Mouse (Mus musculus): ENCODE measurements at regions not wholly inside any gene's neighbourhood (a gene's known extent, or its start where the extent isn't known, plus 50 kb on each side); places are given as distances from the start of the nearest gene placed in this dataset.

DNA sequence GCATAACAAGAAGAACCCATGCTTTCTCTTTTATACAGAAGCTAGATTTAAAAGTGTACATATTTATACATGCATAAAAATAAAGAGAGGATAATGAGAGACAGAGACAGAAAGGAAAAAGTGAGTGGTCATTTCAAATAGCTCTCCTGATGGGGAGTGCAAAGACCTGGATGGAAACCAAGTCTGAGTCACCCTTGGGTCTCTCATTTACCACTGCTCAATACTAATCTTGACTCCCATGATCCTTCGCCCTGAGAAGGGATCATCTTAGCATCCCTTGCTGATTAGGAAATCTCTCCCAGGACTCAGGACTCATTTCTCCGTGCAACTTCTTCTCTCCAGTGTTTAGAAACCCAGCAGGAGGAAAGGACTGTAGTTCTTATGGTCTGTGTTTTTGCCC, 386.9 kb upstream of the Dynlrb2 start:
- Histone ChIP-seq H3K27ac (ENCODE audit: low read depth, low read length) (no peak overlapping the region), H3K9me3 (ENCODE audit: control insufficient read depth, low read length) (no peaks in the 10 kb centered on the region), H3K9ac (replicated peaks; ENCODE audit: low read depth, low read length) (no peak overlapping the region), H3K4me1 (ENCODE audit: control insufficient read depth, insufficient read depth, low read length) (0 out of 2 replicates have a peak, but pooled peaks cover 3% of the 10 kb centered on the region), H3K36me3 (ENCODE audit: control insufficient read depth, insufficient read depth, low read length) (no peaks in the 10 kb centered on the region), H3K4me2 (ENCODE audit: low read depth, low read length) (no peak overlapping the region), H3K27me3 (ENCODE audit: control insufficient read depth, insufficient read depth, low read length) (no peaks in the 10 kb centered on the region), H3K4me3 (ENCODE audit: low read depth, low read length) (no peak overlapping the region)
- WGBS: 90% methylated on average over 2 of the region's 2 CpGs
- ATAC-seq (ENCODE audit: low read depth): no peak

DNA sequence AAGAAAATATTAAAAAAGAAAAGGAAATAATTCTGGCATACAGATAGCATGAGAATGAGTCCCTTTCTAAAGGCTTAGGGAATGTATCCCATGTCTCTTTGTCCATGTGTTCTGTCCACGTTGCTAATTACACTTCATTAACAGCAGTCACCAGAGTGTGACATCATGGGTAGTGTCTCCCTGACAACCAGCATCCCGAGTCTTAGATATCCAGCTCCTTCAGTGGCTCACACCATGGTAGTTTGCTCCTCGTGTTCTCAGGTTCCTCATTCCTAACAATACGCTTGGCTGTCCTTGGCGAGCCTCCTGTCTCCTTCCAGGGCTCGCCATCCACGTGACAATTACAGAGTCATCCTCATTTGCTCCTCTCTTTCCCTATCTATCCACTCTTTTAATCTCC, 388.1 kb upstream of the Dynlrb2 start:
- no peak overlapping the region for H3K4me2 ChIP-seq (ENCODE audit: low read depth, low read length)
- no peaks in the 10 kb centered on the region for H3K9me3 ChIP-seq (ENCODE audit: control insufficient read depth, low read length)
- H3K4me3 ChIP-seq (ENCODE audit: low read depth, low read length): no peak overlapping the region
- no peaks in the 10 kb centered on the region for H3K27me3 ChIP-seq (ENCODE audit: control insufficient read depth, insufficient read depth, low read length)
- no peak overlapping the region for H3K9ac ChIP-seq (replicated peaks; ENCODE audit: low read depth, low read length)
- ATAC-seq (ENCODE audit: low read depth): peak; percentile 71
- 28% methylated on average over 7 of the region's 7 CpGs for WGBS
- H3K27ac ChIP-seq (ENCODE audit: low read depth, low read length): no peak overlapping the region
- H3K4me1 ChIP-seq (ENCODE audit: control insufficient read depth, insufficient read depth, low read length): 0 out of 2 replicates have a peak, but pooled peaks cover 3% of the 10 kb centered on the region
- no peaks in the 10 kb centered on the region for H3K36me3 ChIP-seq (ENCODE audit: control insufficient read depth, insufficient read depth, low read length)

GRCm38 (mm10) chr8:116115811-116116372, 388.9 kb upstream of the Dynlrb2 start:
- Histone ChIP-seq H3K27ac (ENCODE audit: low read depth, low read length) (no peak overlapping the region), H3K4me3 (ENCODE audit: low read depth, low read length) (no peak overlapping the region)

DNA sequence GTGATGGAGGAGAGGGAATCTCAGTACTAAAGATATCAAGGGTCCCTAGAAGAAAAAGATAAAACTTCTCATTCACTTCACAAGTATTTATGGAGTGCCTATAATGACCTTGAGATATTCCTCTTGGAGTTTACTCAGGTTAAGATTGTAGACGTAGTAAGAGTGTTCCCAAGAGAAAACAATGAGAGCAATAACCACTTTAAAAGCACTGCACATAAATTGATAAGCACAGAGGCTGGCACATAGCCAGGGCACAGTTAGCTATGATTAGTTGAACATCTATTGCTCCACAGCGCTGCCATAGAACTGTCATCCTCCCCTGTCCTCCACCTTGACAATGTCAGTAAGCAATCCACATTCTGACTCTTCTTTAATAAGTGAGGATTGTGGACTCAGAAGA, 389.8 kb upstream of the Dynlrb2 start:
- H3K36me3 ChIP-seq (ENCODE audit: control insufficient read depth, insufficient read depth, low read length): no peaks in the 10 kb centered on the region
- no peak overlapping the region for H3K4me3 ChIP-seq (ENCODE audit: low read depth, low read length)
- no peak for ATAC-seq (ENCODE audit: low read depth)
- H3K9me3 ChIP-seq (ENCODE audit: control insufficient read depth, low read length): no peaks in the 10 kb centered on the region
- H3K27ac ChIP-seq (ENCODE audit: low read depth, low read length): no peak overlapping the region
- H3K9ac ChIP-seq (replicated peaks; ENCODE audit: low read depth, low read length): no peak overlapping the region
- no peaks in the 10 kb centered on the region for H3K27me3 ChIP-seq (ENCODE audit: control insufficient read depth, insufficient read depth, low read length)
- WGBS: 44% methylated on average over 2 of the region's 2 CpGs
- 0 out of 2 replicates have a peak, but pooled peaks cover 3% of the 10 kb centered on the region for H3K4me1 ChIP-seq (ENCODE audit: control insufficient read depth, insufficient read depth, low read length)
- no peak overlapping the region for H3K4me2 ChIP-seq (ENCODE audit: low read depth, low read length)

More at GRCm38 (mm10) chr8:116115811-116116372, 388.9 kb upstream of the Dynlrb2 start:
- Histone ChIP-seq H3K27me3 (ENCODE audit: control insufficient read depth, insufficient read depth, low read length) (no peaks in the 10 kb centered on the region), H3K4me2 (ENCODE audit: low read depth, low read length) (peak overlapping the region; percentile 35), H3K9ac (replicated peaks; ENCODE audit: low read depth, low read length) (no peak overlapping the region), H3K4me1 (ENCODE audit: control insufficient read depth, insufficient read depth, low read length) (0 out of 2 replicates have a peak, but pooled peaks cover 3% of the 10 kb centered on the region), H3K9me3 (ENCODE audit: control insufficient read depth, low read length) (no peaks in the 10 kb centered on the region), H3K36me3 (ENCODE audit: control insufficient read depth, insufficient read depth, low read length) (no peaks in the 10 kb centered on the region)
- 22% methylated on average over 18 of the region's 18 CpGs for WGBS
- peak; percentile 75 for ATAC-seq (ENCODE audit: low read depth)

DNA sequence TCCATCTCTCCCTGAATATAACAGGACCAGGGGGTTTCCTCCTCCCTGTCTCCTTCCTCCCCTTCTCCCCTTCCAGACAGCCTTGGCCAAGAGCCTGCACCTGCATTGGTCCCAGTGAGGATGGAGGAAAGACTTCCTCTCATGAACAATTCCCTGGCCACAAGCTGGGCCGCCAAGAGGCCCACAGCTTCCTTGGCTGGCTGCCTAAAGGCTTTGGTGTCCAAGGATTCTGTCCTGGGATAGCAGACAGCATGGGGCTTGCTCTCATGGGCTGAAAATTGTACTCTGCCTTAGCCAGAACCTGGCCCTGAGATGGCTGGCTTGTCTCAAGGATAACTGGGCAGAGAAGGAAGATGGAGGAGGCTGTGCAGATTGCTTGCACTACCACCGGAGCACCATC, 390.3 kb upstream of the Dynlrb2 start:
- no peak overlapping the region for H3K4me2 ChIP-seq (ENCODE audit: low read depth, low read length)
- H3K27ac ChIP-seq (ENCODE audit: low read depth, low read length): no peak overlapping the region
- 0 out of 2 replicates have a peak, but pooled peaks cover 3% of the 10 kb centered on the region for H3K4me1 ChIP-seq (ENCODE audit: control insufficient read depth, insufficient read depth, low read length)
- no peak for ATAC-seq (ENCODE audit: low read depth)
- no peaks in the 10 kb centered on the region for H3K27me3 ChIP-seq (ENCODE audit: control insufficient read depth, insufficient read depth, low read length)
- 91% methylated on average over 2 of the region's 2 CpGs for WGBS
- H3K36me3 ChIP-seq (ENCODE audit: control insufficient read depth, insufficient read depth, low read length): no peaks in the 10 kb centered on the region
- H3K4me3 ChIP-seq (ENCODE audit: low read depth, low read length): no peak overlapping the region
- no peak overlapping the region for H3K9ac ChIP-seq (replicated peaks; ENCODE audit: low read depth, low read length)
- no peaks in the 10 kb centered on the region for H3K9me3 ChIP-seq (ENCODE audit: control insufficient read depth, low read length)

- no peak for ATAC-seq (ENCODE audit: low read depth)
- WGBS: 63% methylated on average over 12 of the region's 12 CpGs
- Histone ChIP-seq H3K4me2 (ENCODE audit: low read depth, low read length) (no peak overlapping the region), H3K27me3 (ENCODE audit: control insufficient read depth, insufficient read depth, low read length) (no peaks in the 10 kb centered on the region), H3K9ac (replicated peaks; ENCODE audit: low read depth, low read length) (no peak overlapping the region), H3K27ac (ENCODE audit: low read depth, low read length) (no peak overlapping the region), H3K36me3 (ENCODE audit: control insufficient read depth, insufficient read depth, low read length) (no peaks in the 10 kb centered on the region), H3K4me3 (ENCODE audit: low read depth, low read length) (no peak overlapping the region), H3K9me3 (ENCODE audit: control insufficient read depth, low read length) (no peaks in the 10 kb centered on the region), H3K4me1 (ENCODE audit: control insufficient read depth, insufficient read depth, low read length) (no peaks in the 10 kb centered on the region)
These were observed 393.6 kb upstream of the Dynlrb2 start for GRCm38 (mm10) chr8:116111168-116111567.

DNA sequence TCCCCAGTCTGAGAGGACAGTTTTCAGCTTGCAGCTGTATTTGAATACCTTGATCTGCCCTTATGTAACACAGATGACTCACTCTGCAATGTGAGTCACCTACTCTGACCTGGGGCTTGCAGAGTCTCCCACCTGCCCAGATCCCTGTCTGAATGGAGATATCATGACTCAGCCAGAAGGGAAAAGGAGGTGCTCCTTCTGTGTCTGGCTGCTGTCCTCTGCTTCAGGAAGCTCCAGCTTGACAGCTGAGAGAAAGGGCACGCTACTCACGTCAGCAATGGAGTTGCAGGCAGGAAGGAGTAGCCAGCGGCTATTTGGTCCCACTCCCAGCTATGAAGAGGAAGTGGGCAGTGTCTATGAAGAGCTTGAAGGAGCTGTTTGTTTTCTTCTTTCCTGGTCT, 389.1 kb upstream of the Maf start:
- Histone ChIP-seq H3K4me3 (ENCODE audit: low read depth, low read length) (no peak overlapping the region), H3K4me1 (ENCODE audit: control insufficient read depth, insufficient read depth, low read length) (no peaks in the 10 kb centered on the region), H3K27ac (ENCODE audit: low read depth, low read length) (no peak overlapping the region), H3K9me3 (ENCODE audit: control insufficient read depth, low read length) (no peaks in the 10 kb centered on the region), H3K36me3 (ENCODE audit: control insufficient read depth, insufficient read depth, low read length) (no peaks in the 10 kb centered on the region), H3K27me3 (ENCODE audit: control insufficient read depth, insufficient read depth, low read length) (no peaks in the 10 kb centered on the region), H3K4me2 (ENCODE audit: low read depth, low read length) (no peak overlapping the region), H3K9ac (replicated peaks; ENCODE audit: low read depth, low read length) (no peak overlapping the region)
- whole genome bisulfite sequencing: 73% methylated on average over 3 of the region's 3 CpGs
- ATAC-seq (ENCODE audit: low read depth): no peak

- Histone ChIP-seq H3K4me3 (ENCODE audit: low read depth, low read length) (no peak overlapping the region), H3K4me1 (ENCODE audit: control insufficient read depth, insufficient read depth, low read length) (no peaks in the 10 kb centered on the region), H3K9ac (replicated peaks; ENCODE audit: low read depth, low read length) (no peak overlapping the region), H3K27ac (ENCODE audit: low read depth, low read length) (no peak overlapping the region), H3K4me2 (ENCODE audit: low read depth, low read length) (no peak overlapping the region), H3K9me3 (ENCODE audit: control insufficient read depth, low read length) (no peaks in the 10 kb centered on the region), H3K27me3 (ENCODE audit: control insufficient read depth, insufficient read depth, low read length) (no peaks in the 10 kb centered on the region), H3K36me3 (ENCODE audit: control insufficient read depth, insufficient read depth, low read length) (no peaks in the 10 kb centered on the region)
- WGBS: 95% methylated on average over 2 of the region's 2 CpGs
- ATAC-seq (ENCODE audit: low read depth): no peak
These were observed 375.6 kb upstream of the Maf start for GRCm38 (mm10) chr8:116083156-116083555.

DNA sequence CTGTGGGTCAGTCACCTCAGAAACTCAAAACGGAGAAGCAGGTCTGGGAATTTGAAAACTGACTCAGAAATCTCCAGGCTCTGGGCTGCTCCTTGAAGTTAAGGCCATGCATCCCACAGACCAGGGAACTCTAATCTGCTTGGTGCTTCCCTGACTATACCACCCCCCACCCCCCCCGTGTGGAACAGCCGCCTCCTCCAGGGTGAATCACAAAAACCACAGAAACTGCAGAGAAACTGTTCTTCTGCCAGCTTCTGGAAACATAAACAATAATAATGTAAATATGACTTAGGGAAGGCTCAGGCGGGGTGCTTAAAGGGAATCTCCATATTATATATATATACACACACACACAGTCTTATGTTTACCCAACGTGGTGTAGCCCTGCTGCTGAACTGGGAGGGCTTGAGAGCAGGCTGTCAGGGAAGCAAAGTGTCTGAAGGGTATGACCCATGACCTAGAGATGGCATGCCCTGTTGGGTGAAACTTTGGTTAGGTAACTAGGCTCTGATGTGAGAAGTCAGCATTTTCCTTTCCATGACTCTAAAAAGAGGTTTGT, 371.3 kb upstream of the Maf start:
- H3K4me2 ChIP-seq (ENCODE audit: low read depth, low read length): no peak overlapping the region
- H3K9me3 ChIP-seq (ENCODE audit: control insufficient read depth, low read length): no peaks in the 10 kb centered on the region
- H3K27me3 ChIP-seq (ENCODE audit: control insufficient read depth, insufficient read depth, low read length): no peaks in the 10 kb centered on the region
- 79% methylated on average over 5 of the region's 5 CpGs for WGBS
- H3K4me3 ChIP-seq (ENCODE audit: low read depth, low read length): no peak overlapping the region
- H3K4me1 ChIP-seq (ENCODE audit: control insufficient read depth, insufficient read depth, low read length): no peaks in the 10 kb centered on the region
- no peak overlapping the region for H3K27ac ChIP-seq (ENCODE audit: low read depth, low read length)
- H3K9ac ChIP-seq (replicated peaks; ENCODE audit: low read depth, low read length): no peak overlapping the region
- no peaks in the 10 kb centered on the region for H3K36me3 ChIP-seq (ENCODE audit: control insufficient read depth, insufficient read depth, low read length)
- ATAC-seq (ENCODE audit: low read depth): no peak
